Mouse (Mus musculus) heart, adult 18-20 months (tissue): ENCODE measurements at regions not wholly inside any gene's neighbourhood (a gene's known extent, or its start where the extent isn't known, plus 50 kb on each side); places are given as distances from the start of the nearest gene placed in this dataset.

Source experiments
- DNase-seq, 2 experiments: peaks; one replicate each; pipeline ENCODE4 v3.0.0; 2021 to 2022; ENCODE audit warnings: mixed read lengths in 1 of 2

DNA sequence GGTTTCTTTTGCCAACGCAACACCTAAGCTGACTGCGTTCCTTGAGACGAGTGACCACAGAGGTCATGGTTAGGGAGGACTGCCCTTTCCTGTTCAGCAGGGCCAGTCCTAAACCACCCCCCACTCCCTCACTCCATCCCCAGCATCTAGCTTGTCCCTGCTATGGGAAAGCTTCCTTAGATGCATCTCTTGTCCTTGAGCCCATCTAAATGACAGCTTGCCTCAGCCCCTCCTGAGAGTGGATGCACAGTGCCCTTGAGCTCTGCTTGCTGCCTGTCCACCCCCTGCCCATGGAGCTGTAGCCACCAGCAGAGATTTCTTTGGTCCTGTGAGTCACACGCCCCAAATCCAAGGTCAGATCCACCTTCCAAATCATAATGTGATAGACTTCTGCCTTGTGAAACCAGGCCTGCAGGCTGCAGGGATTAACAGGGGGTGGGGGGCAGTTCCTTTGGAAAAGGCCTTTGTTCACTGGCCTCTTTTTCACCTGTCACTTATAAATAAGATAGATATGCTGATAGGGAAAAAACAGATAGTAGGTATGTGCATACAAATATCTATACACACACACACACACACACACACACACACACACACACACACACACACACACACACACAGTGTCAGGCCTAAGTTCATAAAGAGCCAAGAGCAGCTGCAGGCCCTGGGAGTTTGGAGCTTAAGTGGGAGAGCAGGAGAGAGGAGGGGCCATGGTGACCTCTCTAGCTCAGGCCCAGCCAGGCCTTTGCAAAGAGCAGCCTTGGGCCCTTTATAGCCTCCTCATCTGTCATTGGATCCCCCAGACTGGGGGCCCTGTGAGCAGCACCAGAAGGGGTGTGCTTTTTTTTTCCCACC is 56.4 kb upstream of the Adra2c start:
- DNase-seq = no peak

DNA sequence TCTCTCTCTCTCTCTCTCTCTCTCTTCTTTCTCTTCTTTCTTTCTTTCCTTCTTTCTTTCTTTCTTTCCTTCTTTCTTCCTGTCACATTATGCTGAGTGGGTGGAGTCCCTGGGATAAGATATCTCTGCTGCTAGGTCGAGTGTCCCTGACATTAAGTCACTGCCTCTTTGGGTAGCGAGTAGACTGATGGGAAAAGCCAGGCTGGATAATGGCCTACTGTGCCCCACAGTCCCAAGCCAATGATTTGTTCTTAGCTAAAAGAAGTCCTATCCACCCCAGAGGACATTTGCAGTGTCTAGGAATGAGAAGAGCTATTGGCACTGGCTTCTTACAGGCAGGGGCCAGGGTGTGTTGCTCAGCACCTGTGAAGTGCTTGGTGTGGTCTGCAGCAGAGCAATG is 61.8 kb upstream of the Adra2c start:
- DNase-seq = no peak

DNA sequence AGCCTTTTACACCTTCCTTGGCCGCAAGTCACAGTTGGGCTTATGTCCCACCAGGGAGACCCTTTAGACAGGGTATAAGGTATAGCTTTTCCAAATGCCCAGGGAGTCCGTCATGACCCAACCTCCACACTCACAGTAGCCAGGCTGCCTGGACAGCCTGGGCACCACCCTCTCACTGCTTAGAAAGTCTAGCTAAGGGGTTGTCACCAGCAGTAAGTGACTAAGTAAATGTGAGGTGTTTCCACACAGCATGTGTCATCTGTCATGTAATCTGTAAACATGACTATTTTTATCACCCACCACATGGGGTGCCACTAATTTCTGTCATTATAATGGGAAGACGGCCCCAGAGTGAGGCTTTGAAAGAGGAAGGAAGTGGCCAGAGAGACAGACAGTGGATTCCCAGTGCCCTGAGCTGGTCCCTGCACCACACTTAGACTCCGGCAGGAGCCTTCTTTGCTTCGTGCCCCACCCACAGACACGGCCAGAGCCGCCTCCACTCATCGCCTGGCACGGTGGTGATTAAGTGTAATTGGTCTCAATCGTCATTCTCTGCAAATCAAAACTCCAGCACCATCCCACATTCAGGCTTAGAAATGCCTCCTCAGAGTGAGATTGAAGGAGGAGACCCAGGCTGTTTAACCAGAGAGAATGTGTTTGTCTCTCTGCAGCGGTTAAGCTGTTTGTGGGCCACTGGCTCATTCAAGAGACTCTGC is 62.5 kb upstream of the Adra2c start:
- DNase-seq = no peak

GRCm38 (mm10) chr5:35215007-35215406 is 63.1 kb upstream of the Adra2c start:
- DNase-seq = no peak

- no peak for DNase-seq
Observed at GRCm38 (mm10) chr5:35209348-35209747, 68.8 kb upstream of the Adra2c start.

DNA sequence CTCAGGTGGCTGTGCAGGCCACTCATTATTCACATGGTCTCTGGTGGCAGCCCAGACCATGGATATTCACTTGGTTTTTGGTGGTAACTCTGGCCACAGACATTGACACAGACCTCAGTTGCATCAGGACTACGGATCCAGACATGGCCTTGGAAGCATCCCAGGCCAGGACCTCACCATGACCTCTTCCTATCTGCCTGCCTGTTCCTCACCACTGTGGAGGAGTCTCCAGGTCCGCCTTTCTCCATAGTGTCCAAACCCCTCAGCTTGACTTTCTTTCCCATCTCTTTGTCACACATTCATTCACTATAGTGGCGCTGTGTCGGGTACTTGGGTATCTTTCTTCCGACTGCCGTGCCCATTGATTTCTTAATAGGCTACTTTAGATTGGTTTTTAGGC is 74.1 kb upstream of the Adra2c start:
- DNase-seq = no peak

DNA sequence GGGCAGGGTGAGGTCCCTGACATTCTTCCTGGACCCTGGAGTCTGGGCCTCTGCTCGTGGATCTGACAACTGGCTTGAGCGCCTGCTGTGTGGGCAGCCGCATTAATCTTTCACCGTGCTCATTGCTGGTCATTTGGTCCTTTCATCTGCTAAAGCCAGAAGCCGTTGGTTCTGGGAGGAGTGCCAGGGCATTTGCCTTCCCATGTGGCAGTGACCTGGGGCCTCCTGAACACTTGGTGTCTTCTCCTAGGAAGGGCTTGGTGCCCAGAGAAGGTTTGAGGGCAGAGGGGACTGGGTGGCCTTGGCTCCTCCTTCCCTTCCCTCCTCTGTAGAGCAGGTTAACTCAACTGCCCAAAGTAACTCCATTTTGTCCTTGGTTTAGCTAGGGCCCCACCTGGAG is 79.7 kb upstream of the Adra2c start:
- DNase-seq = peak; percentile 26 to 39

DNA sequence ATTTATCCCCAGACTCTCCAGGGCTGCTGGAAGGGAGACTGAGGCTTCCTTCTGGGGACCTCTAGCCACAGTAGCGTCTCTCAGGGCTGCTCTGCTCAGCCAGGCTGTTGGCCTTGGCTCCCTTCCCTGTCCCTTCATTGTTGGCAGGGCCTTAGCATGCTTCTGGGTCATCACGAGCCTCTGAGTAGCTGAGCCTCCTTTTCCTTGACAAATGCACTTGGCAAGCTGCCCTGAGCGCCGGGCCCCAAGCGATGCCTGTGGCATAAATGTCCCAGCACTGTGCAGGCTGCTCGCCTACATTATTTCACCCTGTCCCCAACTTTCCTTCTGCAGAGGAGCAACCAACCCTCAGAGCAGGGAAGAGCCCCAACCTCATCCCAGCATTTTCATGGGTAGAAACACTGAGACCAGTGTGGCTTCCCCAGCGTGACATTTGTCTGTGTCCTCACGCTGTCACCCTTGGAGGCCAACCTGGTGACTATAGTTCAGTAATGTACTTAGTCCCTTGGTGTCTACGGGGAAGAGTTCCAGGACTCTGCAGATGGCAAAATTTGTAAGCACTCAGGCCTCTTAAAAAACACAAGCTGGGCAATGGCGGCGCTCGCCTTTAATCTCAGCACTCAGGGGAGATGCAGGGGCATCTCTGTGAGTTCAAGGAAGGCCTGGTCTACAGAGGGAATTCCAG is 83.7 kb upstream of the Lrpap1 start:
- DNase-seq = peak; percentile 88 to 90

DNA sequence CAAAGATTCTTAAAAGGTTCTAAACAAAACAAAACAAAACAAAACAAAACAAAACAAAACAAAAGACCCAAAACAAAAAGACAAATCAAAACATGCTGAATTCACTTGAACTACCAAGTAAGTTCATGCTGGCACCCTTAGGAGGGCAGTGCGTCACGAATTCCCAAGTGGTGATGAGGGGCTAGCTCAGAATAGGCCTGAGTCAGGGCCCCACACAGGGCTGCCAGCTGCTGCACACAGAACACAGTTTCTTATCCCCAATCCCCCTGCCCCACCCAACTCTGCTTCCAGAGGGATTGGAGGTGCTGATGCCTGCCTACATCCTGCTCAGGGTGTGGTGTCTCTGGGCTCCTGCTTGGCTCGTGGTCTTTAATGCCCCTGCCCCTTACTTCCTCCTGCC is 80.3 kb upstream of the Lrpap1 start:
- no peak for DNase-seq

- DNase-seq = no peak
Observed at GRCm38 (mm10) chr5:35185289-35185688, 79.7 kb upstream of the Lrpap1 start.

- no peak for DNase-seq
Observed at GRCm38 (mm10) chr5:35183418-35183817, 77.9 kb upstream of the Lrpap1 start.

DNA sequence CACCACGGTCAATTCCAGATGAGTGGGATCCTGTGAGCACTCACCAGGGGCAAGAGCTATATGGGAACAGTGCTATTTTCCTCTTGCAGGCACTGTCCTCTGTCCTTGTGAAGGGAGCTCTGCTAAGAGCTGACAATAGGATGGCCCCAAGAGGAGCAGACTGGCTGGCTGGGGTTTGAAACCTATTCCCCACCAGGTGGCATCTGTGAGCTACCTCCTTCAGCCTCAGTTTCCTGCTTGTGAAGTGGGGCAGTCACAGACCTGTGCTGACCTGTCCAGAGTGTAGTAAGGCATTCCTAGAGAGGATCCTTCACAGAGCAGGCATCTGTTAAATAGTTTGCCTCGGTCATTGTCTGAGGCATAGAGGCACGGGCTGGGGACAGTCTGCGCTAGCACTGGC is 71.8 kb upstream of the Lrpap1 start:
- peak in 1 of 2 experiments; percentile 27 for DNase-seq

GRCm38 (mm10) chr5:35176112-35176848 is 70.7 kb upstream of the Lrpap1 start:
- no peak for DNase-seq

GRCm38 (mm10) chr5:35174318-35174717 is 68.8 kb upstream of the Lrpap1 start:
- no peak for DNase-seq

- DNase-seq = no peak
Observed at GRCm38 (mm10) chr5:35171336-35171735, 65.8 kb upstream of the Lrpap1 start.

GRCm38 (mm10) chr5:35170369-35171130 is 65.0 kb upstream of the Lrpap1 start:
- no peak for DNase-seq

- no peak for DNase-seq
Observed at GRCm38 (mm10) chr5:35169614-35170293, 64.2 kb upstream of the Lrpap1 start.

DNA sequence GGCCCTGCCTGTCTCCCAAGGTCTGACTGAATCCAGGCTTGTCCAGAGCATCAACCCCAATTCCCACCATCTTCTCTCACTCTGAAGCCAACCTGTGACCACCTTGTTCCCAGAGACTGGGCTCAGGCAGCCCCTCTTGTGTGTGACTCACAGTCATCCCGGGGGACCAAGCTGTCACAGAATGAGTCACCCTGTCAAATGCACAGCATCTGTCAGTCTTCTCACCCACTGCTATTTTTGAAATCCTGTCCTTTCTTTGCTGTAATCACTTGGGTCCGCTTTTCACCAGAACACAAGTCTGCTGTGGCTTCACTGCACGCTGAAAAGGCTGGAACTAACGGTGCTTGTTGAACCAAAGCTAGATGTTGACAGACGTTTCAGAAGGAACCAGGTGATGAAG is 63.3 kb upstream of the Lrpap1 start:
- no peak for DNase-seq

GRCm38 (mm10) chr5:35168369-35168768 is 62.8 kb upstream of the Lrpap1 start:
- no peak for DNase-seq

DNA sequence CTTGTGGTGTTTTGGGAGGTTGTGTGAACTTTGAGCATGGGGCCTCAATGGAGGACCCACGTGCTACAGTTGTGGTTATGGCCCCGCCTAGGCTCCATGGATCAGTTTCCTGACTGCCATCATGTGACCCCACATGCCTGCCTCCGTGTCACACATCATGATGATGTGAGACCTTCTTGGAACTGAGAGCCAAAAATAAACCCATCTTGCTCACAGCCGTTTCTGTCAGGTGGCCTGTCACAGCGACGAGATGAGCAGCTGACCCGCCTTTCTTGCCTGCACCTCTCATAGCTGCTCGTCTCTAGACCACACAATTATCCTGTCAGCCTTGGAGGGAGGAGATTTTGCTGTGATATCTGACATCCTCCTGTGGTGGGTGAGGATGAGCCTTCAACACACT is 60.4 kb upstream of the Lrpap1 start:
- DNase-seq = no peak

DNA sequence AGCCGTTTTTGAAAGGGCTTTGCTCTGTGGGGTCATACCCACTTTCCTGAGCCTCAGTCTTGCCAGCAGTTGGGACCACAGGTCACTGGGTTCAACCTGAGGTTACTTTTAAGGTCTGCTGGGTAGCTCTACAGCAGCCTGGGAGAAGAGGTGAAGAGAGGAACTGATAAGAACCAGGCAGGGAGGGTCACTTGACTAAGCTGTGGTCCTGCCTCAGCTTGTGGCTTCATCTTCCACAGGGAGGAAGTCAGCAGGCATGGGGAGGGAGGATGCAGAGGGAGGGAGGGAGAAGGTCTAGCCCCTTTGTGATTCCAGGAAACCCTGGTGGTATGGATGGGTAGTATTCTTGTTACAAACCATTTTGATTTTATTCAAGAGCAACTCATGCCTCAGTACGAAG is 59.9 kb upstream of the Lrpap1 start:
- DNase-seq = no peak
